Mouse (Mus musculus): ENCODE data around the gene Gfm2. TPM values are rescaled to one million over a fixed set of nuclear protein-coding genes. Genes with fewer than 3 reads are reported as not detected.

Gene Gfm2
- polyA plus RNA-seq, 1 experiment from 2014 or later: 31.1 TPM

DNA sequence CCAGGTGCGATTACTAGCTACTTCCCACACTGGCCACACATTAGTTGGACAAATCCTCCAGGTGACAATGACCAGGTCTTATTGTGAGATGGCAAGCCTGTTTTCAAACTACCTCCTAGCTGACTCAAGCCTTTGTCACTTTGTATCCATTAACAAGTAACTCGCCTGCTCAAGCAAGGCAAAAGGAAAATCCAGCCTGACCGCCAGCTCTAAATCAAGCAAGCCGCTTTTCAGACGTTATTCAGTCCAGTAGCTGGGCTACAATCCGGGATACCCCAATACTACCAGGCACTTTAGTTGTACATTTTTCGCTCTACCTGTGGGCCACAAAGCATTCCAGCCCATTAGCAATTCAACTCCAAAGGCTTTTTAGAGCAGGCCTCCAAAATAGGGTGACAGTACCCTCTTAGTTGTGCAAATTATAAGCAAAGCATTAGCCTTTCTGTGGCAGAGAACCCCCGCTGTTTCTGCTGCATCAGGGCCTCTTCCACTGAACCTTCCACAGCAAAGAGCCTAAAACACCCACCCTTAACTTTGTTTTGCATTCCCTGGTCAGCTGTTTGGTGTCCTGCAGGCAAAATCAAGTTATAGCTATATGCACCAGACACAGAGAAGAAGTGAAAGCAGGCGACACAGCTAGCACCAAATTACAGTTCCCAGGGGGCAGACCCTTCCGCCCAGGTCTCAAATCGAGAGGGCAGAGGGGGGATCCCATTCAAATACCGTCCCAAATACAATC lies 58.6 kb downstream of the Gfm2 start:
- Histone ChIP-seq H3K27me3 (no peaks in the 10 kb centered on the region), H3K4me1 (peaks cover 16% of the 10 kb centered on the region; the same call in 1 of the 2 replicates), H3K9me3 (no peaks in the 10 kb centered on the region), H3K27ac (no peak overlapping the region), H3K9ac (no peak overlapping the region), H3K4me3 (no peak overlapping the region), H3K4me2 (replicated peaks) (peak overlapping the region; percentile 84; the same call in 1 of the 2 replicates), H3K36me3 (no peaks in the 10 kb centered on the region)
- WGBS: 70% methylated on average over 12 of the region's 12 CpGs
- ATAC-seq (ENCODE audit: low FRiP score, low read depth): no peak

DNA sequence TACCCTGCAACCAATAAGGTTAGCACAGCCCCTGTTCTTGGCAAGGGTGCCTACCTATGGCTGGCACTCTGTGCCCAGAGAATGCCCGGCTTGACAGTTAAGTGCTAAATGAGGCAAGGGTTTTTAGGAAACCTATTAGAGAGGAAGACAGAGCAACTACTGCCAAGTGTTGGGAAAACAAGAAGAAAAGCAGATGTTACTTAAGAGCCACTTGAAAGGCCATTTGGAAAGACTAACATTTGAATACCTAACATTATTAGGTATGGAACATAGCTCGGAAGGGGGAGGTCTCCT lies 59.1 kb downstream of the Gfm2 start:
- ATAC-seq (ENCODE audit: low FRiP score, low read depth): no peak
- WGBS: 82% methylated on average over 2 of the region's 2 CpGs
- Histone ChIP-seq H3K36me3 (no peaks in the 10 kb centered on the region), H3K27ac (no peak overlapping the region), H3K27me3 (no peaks in the 10 kb centered on the region), H3K9ac (no peak overlapping the region), H3K4me2 (replicated peaks) (peak overlapping the region; percentile 84; the same call in 1 of the 2 replicates), H3K4me1 (peaks cover 16% of the 10 kb centered on the region; the same call in 1 of the 2 replicates), H3K9me3 (no peaks in the 10 kb centered on the region), H3K4me3 (no peak overlapping the region)

DNA sequence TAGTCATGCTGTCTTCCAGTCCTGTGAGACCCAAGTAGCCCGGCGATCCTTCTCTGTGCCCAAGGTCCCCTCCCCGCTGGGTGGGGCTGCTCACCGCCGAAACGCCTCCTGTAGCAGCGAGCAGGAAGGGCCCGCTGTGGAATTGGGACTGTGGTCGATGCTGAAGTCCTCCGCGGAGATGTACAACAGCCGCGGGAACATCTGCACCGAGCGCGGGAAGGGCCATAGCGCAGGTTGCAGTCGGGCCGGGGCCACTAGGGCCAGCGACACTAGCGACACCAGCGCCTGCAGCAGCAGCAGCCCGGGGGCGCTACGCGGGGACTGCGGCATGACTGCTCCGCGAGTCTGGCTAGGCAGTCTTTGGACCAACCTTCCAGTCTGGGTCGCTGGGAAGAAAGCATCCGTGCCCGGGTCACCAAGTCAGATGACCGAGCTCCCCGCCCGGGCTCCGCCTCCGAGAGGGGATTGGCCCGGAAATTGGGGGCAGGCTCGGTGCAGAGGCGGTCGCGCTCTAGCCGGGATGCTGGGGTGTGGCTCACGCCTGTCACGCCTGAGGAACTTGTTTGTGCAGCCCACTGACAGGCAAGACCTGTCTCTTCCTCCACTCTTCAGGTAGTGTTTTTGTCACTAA lies 60.3 kb downstream of the Gfm2 start, which contains the start of gene Hexb:
Hexb (minus strand) TSS at position 426 of the 631 bp plus-strand sequence.
- H3K36me3 ChIP-seq: no peaks in the 10 kb centered on the region
- peak within 1 kb of the TSS; percentile 75 for H3K4me3 ChIP-seq
- H3K4me2 ChIP-seq (replicated peaks): peak within 1 kb of the TSS; percentile 84
- WGBS: under 1% methylated on average over 44 of the region's 45 CpGs
- H3K9me3 ChIP-seq: no peaks in the 10 kb centered on the region
- H3K4me1 ChIP-seq: peaks cover 16% of the 10 kb centered on the region; the same call in 1 of the 2 replicates
- H3K27me3 ChIP-seq: no peaks in the 10 kb centered on the region
- H3K27ac ChIP-seq: no peak within 1 kb of the TSS; the same call in 1 of the 2 replicates
- ATAC-seq (ENCODE audit: low FRiP score, low read depth): peak; percentile 93
- H3K9ac ChIP-seq: peak within 1 kb of the TSS; percentile 80

DNA sequence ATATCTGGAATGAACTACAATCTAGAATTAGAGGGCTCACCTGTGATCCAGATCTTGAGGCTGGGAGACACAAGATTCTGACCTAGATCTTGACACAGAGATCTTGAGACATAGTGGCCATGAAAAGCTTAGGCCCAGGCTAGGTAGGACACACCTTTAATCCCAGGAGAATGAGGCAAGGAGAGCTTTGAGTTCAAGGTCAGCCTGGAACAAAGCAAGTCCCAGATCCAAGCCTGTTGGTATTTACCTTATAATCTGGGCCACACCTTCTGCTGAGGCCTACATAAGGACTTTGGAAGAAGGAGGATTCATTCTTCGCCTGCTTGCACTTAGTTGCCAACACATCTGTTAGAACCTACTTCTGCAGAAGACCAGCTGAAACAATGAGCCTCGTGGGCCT lies 61.4 kb downstream of the Gfm2 start:
- H3K9me3 ChIP-seq: no peaks in the 10 kb centered on the region
- WGBS: 68% methylated on average over 2 of the region's 2 CpGs
- H3K36me3 ChIP-seq: no peaks in the 10 kb centered on the region
- ATAC-seq (ENCODE audit: low FRiP score, low read depth): no peak
- no peaks in the 10 kb centered on the region for H3K27me3 ChIP-seq
- H3K27ac ChIP-seq: no peak overlapping the region
- peaks cover 16% of the 10 kb centered on the region; the same call in 1 of the 2 replicates for H3K4me1 ChIP-seq
- H3K4me2 ChIP-seq (replicated peaks): no peak overlapping the region
- H3K4me3 ChIP-seq: no peak overlapping the region
- no peak overlapping the region for H3K9ac ChIP-seq

DNA sequence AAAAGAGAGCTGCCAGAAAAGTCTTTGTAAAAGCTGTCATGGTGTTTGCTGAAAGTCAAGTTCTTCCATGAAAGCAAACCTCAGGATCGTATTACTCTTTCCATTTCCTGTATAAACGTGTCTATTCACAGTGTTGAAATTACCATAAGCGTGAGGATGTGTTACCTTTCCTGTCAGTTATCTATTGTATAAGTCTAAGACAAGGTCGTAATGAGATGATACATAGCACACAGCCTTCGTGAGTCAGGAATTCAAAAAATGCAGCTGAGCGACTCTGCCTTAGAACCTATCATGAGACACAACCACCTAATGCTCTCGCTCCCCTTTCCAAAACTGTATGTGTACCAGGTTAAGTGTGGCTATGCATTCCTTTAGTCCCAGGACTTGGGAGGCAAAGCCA lies 63.3 kb downstream of the Gfm2 start:
- Histone ChIP-seq H3K27ac (no peak overlapping the region), H3K9me3 (no peaks in the 10 kb centered on the region), H3K9ac (no peak overlapping the region), H3K4me2 (replicated peaks) (no peak overlapping the region), H3K27me3 (no peaks in the 10 kb centered on the region), H3K4me1 (peaks cover 19% of the 10 kb centered on the region; the same call in 1 of the 2 replicates), H3K36me3 (no peaks in the 10 kb centered on the region), H3K4me3 (no peak overlapping the region)
- 68% methylated on average over 7 of the region's 7 CpGs for WGBS
- ATAC-seq (ENCODE audit: low FRiP score, low read depth): no peak

DNA sequence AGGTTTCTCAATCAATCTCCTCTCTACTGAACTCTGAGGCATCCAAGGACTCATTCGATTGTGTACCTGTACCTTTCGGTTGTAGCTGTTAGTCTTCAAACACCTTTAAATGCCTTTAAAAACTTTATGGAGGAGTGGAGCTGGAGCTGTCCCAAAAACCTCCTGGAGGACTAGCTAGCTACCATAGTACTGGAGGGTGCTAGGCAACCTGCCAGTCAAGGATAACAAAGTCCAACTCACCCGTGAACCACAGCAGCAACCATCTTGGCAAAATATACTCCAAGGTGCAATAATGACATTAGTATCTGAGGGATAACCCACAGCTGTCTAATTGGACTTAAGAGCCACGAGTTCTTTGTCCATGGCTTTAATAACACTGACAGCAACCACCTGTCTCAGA lies 64.2 kb downstream of the Gfm2 start:
- Histone ChIP-seq H3K27ac (no peak overlapping the region), H3K4me2 (replicated peaks) (no peak overlapping the region), H3K9ac (no peak overlapping the region), H3K27me3 (no peaks in the 10 kb centered on the region), H3K9me3 (no peaks in the 10 kb centered on the region), H3K4me3 (no peak overlapping the region), H3K4me1 (peaks cover 13% of the 10 kb centered on the region; the same call in 1 of the 2 replicates), H3K36me3 (no peaks in the 10 kb centered on the region)
- ATAC-seq (ENCODE audit: low FRiP score, low read depth): no peak
- WGBS: 62% methylated on average over 4 of the region's 4 CpGs

DNA sequence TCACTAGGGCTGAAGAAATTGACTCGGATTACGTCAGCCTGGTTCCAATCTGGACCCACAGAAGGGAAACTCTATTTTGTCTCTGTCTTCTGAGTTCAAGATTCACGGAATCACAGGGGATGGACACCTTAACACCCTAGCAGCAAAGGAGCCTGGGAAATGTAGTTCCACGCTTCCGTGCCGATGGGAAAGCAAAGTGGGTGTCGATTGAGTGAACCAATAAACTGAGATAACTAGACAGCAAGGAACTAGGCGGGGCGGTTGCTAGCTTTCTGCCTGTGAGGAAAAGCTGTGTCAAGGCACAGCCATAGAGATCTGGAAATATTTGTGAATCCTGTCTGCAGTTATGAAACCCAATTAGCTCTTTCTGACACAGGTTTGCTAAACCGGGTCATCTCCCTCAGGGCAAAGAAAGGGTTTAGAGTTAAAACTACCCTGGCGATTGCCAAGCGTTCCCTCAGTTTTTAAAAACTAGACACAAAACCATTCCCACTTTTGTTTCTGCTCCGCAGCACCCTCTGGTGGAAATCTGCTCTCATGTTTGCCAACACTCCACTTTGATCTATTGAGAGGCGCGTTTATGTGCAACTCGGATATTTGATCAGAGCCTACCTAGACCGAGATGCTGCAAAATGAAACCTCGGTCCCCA lies 67.4 kb downstream of the Gfm2 start:
- peak overlapping the region; percentile 35 for H3K4me3 ChIP-seq
- peak overlapping the region; percentile 20; the same call in 1 of the 2 replicates for H3K9ac ChIP-seq
- no peaks in the 10 kb centered on the region for H3K36me3 ChIP-seq
- peak; percentile 82 for ATAC-seq (ENCODE audit: low FRiP score, low read depth)
- no peaks in the 10 kb centered on the region for H3K27me3 ChIP-seq
- peak overlapping the region; percentile 23; the same call in 1 of the 2 replicates for H3K27ac ChIP-seq
- H3K9me3 ChIP-seq: no peaks in the 10 kb centered on the region
- peak overlapping the region; percentile 59 for H3K4me2 ChIP-seq (replicated peaks)
- 9% methylated on average over 18 of the region's 18 CpGs for WGBS
- H3K4me1 ChIP-seq: 0 out of 2 replicates have a peak, but pooled peaks cover 3% of the 10 kb centered on the region

DNA sequence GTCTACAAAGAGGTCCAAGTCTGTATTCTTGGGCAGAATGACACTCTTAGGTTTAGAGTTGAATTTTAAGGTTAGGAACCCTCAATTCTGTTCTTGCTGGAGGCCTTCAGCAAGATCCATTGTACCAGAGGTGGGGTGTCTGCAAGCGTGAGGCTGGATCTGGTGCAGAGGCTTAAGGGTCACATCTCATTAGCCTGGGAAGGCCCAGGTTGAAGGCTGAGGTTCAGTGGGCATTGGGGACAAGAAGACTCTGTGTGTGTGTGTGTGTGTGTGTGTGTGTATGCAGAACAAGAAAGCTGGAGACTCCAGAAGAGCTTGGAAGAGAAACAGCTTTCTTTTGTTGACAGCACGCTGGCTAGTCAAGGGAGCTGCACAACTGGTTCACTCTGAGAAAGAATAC lies 68.3 kb downstream of the Gfm2 start:
- Histone ChIP-seq H3K36me3 (no peaks in the 10 kb centered on the region), H3K4me1 (0 out of 2 replicates have a peak, but pooled peaks cover 3% of the 10 kb centered on the region), H3K27me3 (no peaks in the 10 kb centered on the region), H3K27ac (no peak overlapping the region), H3K4me3 (no peak overlapping the region), H3K4me2 (replicated peaks) (no peak overlapping the region), H3K9ac (no peak overlapping the region), H3K9me3 (no peaks in the 10 kb centered on the region)
- WGBS: 87% methylated on average over 2 of the region's 2 CpGs
- no peak for ATAC-seq (ENCODE audit: low FRiP score, low read depth)

DNA sequence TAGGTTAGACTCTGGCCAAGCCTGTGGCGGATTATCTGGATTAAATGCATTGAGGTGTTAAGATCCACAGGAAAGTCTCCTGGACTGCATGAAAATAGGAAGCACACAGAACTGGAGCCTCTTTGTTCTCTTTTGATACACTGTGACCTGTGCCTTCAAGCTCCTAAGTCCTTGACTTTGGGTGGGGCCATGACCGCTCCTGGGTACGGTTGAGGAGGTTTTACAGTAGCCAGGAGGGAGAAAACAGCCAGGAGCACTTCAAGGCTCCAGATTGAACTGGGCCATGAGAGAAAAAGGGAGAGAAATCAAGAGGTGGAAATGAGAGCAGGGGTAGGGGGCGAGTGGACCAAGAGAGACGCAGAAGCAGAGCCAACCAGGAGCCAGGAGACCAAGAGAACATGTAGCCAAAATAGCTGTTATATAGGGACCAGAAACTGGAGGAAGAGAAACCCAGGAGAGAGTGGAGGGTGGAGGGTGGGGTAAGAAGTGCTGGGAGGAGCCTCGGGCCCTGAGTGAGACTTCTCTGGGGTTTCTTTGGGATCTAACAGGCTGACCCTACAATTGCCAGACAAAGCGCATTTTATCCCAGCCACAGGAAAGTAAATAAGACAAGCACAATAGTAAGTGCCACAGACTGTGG lies 69.9 kb downstream of the Gfm2 start:
- 84% methylated on average over 7 of the region's 7 CpGs for WGBS
- H3K4me1 ChIP-seq: peaks cover 9% of the 10 kb centered on the region
- no peak overlapping the region for H3K27ac ChIP-seq
- H3K4me3 ChIP-seq: no peak overlapping the region
- no peak overlapping the region for H3K4me2 ChIP-seq (replicated peaks)
- ATAC-seq (ENCODE audit: low FRiP score, low read depth): no peak
- no peaks in the 10 kb centered on the region for H3K36me3 ChIP-seq
- no peaks in the 10 kb centered on the region for H3K9me3 ChIP-seq
- no peaks in the 10 kb centered on the region for H3K27me3 ChIP-seq
- no peak overlapping the region for H3K9ac ChIP-seq

DNA sequence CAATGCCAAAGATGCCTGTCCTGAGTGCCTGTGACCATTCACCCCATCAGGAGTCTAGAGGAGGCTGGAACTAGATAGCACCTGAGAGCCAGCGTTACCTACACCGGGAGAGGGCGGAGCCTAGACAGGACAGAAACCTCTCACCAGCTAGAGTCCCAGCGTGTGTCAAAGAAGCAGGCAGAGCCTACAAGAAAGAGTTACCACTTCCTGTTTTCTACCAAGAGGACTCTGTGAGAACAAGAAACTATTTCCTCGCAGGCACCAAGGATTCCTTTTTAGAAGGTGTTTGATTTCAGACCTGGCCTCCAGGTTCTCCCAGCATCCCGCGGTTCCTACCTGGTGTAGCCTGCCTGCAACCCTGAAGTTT lies 70.4 kb downstream of the Gfm2 start:
- WGBS: 51% methylated on average over 7 of the region's 7 CpGs

DNA sequence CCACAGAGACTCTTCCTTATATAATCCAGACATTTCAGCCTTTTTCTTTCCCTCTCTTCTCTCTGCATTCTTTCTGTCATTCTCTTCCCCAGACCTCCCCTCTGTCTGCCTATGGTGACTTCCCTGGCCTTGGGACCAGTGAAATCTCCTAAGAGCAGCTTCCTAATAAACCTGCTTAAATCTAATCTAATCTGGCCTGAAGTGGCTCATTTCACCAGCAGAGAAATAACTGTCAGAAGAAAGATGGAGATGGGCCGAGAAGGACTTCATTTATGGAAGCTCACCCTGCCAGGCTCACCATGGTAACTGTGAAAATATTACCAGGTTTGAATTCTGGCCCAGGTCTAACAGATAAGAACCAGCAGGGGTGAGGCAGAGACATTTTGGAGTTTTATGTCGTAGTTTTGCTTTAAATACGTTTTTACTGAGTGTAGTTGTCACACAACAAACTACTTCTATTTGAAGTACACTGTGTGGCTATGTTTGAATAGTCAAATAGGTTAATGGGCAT lies 70.8 kb downstream of the Gfm2 start:
- Histone ChIP-seq H3K27me3 (peaks cover under 1% of the 10 kb centered on the region; the same call in 1 of the 2 replicates), H3K4me3 (no peak overlapping the region), H3K27ac (no peak overlapping the region), H3K9me3 (no peaks in the 10 kb centered on the region), H3K4me2 (replicated peaks) (no peak overlapping the region), H3K4me1 (peaks cover 9% of the 10 kb centered on the region), H3K9ac (no peak overlapping the region), H3K36me3 (no peaks in the 10 kb centered on the region)
- 70% methylated on average over 3 of the region's 3 CpGs for WGBS
- no peak for ATAC-seq (ENCODE audit: low FRiP score, low read depth)

More for the DNA sequence above, 70.4 kb downstream of the Gfm2 start:
- Histone ChIP-seq H3K4me1 (peaks cover 9% of the 10 kb centered on the region), H3K9ac (no peak overlapping the region), H3K4me3 (no peak overlapping the region), H3K27me3 (no peaks in the 10 kb centered on the region; the same call in 1 of the 2 replicates), H3K4me2 (replicated peaks) (no peak overlapping the region), H3K27ac (no peak overlapping the region), H3K36me3 (no peaks in the 10 kb centered on the region), H3K9me3 (no peaks in the 10 kb centered on the region)
- ATAC-seq (ENCODE audit: low FRiP score, low read depth): no peak
